Mouse (Mus musculus) embryonic stem cell, embryonic (primary cell): ENCODE data around the gene Depdc1b.

Experiments
- CTCF ChIA-PET, 4 experiments: fragments of 300-600 bp in 2 of 4; fragments of 350-600 bp in 2 of 4; sonication (Branson Sonifier 250); formaldehyde crosslinking; loops; one replicate each; lab custom pipeline; 2022; ENCODE audit warnings: inconsistent platforms in 2 of 4; lab: Charles Lee
- POLR2A ChIA-PET, 4 experiments: fragments of 300-600 bp in 2 of 4; fragments of 350-600 bp in 2 of 4; sonication (Branson Sonifier 250); formaldehyde crosslinking; loops; one replicate each; lab custom pipeline; 2022; ENCODE audit warnings: antibody characterized with exemption in 4 of 4, inconsistent platforms in 1 of 4; lab: Charles Lee

Gene Depdc1b

DNA sequence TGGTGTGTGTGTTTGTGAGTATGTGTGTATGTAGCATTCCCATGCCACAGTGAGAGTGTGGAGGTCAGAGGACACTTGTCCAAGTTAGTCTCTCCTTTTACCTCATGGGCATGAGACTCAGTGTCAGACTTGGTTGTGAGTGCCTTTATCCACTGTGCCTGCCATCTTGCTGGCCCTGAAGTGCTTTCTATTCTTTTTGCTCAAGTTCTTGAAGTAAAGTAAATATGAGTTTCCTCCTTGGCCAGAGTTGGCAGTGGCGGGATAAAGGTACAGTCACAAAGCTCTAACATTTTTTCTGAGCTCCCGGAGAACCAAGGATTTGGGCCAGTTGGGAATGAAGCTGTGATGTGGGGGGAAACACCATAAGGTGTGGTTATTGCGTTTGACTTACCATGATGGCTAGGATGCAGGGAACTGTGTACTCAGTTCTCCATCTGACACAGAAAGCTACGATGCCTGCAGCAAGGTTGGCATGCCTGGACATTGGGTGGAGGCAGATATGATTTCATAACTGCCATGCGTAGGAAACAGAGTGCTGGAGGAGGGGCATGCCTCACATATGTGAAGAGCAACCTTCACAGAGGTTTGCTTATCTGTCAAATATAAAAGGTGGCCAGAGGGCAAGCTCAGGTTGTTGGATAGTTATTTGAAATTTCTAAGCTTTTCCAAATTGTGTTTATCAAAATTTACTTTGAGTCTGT lies 54.3 kb downstream of the Depdc1b start:
- POLR2A ChIA-PET = interaction anchor here in 1 of 4 experiments (0.6 kb wide), 1 partner anchor 476 kb away, joined by 4 read pairs; no protein-coding TSS in a partner anchor
- CTCF ChIA-PET = interaction anchor here in 1 of 4 experiments (0.6 kb wide), 2 partner anchors 272 to 681 kb away, joined by 3 read pairs; no protein-coding TSS in a partner anchor

GRCm38 (mm10) chr13:108371352-108371921 lies 55.3 kb downstream of the Depdc1b start:
- ChIA-PET CTCF (interaction anchor here in 1 of 4 experiments (0.6 kb wide), 2 partner anchors 12 to 273 kb away, joined by 3 read pairs; no protein-coding TSS in a partner anchor), POLR2A (interaction anchor here in 3 of 4 experiments (0.5 to 2.1 kb wide), 5 partner anchors 9 to 549 kb away, joined by 4 to 6 read pairs (median 4); no protein-coding TSS in a partner anchor)

DNA sequence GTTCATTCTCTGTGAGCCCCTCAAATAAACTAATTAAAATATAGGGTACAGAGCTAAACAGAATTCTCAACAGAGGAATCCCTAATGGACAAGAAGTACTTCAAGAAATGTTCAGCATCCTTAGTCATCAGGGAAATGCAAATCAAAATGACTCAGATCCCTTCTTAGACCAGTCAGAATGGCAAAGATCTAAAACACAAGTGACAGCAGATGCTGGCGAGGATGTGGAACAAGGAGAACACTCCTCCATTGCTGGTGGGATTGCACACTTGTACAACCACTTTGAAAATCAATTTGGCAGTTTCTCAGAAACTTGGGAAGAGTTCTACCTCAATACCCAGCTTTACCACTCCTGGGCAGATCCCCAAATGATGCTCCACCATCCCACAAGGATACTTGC lies 57.1 kb downstream of the Depdc1b start:
- ChIA-PET POLR2A (interaction anchor here in 1 of 4 experiments (2.1 kb wide), 1 partner anchor 14 kb away, joined by 4 read pairs; no protein-coding TSS in a partner anchor), CTCF (no interaction called here)

DNA sequence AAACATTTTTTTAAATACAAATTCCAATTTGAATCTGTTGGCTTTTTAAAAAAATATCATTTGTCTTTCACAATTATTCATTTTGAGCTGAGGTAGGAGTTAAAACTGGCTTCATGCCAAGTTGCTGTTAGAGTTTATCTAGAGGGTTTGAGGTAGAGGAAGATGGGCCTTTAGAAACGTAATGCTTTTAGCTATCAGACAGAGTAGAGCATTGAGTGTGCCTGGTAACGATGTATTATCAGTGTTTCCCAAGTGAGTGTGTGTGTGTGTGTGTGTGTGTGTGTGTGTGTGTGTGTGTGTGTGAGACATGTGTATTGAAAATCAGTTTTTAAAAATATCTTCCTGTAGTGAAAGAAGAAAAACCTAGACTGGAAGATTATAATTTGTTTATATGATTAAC lies 60.5 kb downstream of the Depdc1b start:
- ChIA-PET POLR2A (no interaction called here), CTCF (no interaction called here)

DNA sequence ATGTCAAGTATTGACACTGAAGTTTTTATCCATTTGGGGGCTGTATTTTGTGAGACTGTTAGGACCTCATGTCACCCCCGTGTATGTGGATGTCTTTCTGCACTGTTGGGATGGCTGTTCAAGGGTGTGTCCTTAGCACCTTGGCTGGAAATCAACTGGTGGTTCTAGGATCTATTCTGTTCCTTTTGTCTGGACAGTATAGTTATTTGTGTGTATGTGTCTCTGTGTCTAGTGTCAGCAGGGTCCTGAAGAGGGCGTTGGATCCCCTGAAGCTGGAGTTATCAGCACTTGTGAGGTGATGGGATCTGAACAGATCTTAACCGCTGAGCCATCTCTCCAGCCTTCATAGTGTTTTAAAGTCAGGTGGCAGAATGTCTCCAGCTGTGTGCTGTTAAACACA lies 65.0 kb downstream of the Depdc1b start:
- POLR2A ChIA-PET = no interaction called here
- CTCF ChIA-PET = no interaction called here

- ChIA-PET POLR2A (interaction anchor here in 1 of 4 experiments (0.6 kb wide), 1 partner anchor 53 kb away, joined by 3 read pairs; no protein-coding TSS in a partner anchor), CTCF (no interaction called here)
These were observed 66.9 kb downstream of the Depdc1b start for GRCm38 (mm10) chr13:108383051-108383450.

DNA sequence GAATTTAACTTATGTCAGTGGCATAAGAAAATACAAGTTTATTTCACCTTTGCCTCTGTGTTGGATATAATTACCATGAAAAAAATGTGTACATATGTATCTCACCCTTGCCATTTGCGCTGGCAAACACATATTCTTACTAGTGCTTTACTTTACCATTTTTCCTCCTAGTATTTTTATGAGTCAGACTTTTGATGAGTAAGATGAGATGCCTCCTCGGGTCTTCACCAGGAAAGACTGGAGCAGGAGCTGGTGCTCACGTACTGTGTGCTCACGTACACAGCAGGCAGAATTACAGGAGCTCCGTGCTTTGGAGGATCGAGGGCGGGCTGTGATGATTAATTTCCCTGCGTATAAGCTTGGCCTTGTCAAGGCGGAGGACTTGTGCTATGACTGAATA lies 69.9 kb downstream of the Depdc1b start:
- CTCF ChIA-PET = no interaction called here
- POLR2A ChIA-PET = no interaction called here

DNA sequence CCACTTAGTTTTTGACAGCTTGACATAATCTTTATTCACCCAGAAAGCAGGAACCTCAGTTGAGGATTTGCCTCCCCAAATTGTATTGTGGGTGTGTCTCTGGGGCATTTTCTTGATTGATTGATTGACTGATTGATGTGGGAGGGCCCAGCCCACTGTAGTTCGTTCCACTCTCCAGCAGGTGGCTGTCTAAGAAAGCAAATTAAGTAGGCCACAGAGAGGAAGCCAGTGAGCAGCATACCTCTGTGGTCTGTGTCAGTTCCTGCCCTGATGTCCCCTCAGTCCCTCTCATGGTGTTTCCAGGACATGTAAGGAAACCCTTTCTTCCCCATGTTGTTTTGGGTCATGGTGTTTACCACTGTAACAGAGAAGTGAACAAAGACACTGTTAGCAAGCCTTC lies 74.4 kb downstream of the Depdc1b start:
- POLR2A ChIA-PET = interaction anchor here in 3 of 4 experiments (0.5 to 2.4 kb wide), 7 partner anchors 13 to 1361 kb away, joined by 3 to 11 read pairs (median 3); no protein-coding TSS in a partner anchor
- CTCF ChIA-PET = interaction anchor here in 2 of 4 experiments (0.7 to 1.2 kb wide), 3 partner anchors 53 to 724 kb away, joined by 3 read pairs; no protein-coding TSS in a partner anchor

DNA sequence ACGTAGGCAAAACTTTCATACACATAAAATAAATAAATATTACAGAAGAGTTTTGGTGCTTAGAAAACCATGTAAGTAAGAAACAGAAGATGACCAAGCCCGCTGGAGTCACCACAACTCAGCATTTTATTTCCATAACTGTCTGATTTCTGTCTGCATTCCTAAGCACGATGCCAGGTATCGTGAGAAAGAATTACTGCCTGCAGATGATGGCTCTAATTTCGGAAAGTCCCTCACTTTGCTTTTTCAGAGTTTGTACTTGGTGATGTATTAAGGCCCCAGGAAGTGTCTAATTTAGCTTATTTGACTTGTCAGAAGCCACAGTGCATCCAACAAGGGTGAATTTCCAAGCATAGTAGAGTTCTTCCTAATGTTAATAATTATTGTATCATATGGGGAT lies 87.1 kb downstream of the Depdc1b start:
- ChIA-PET CTCF (no interaction called here), POLR2A (interaction anchor here in 2 of 4 experiments (1.1 to 2.5 kb wide), 2 partner anchors 12 kb away, joined by 3 to 11 read pairs; no protein-coding TSS in a partner anchor)

DNA sequence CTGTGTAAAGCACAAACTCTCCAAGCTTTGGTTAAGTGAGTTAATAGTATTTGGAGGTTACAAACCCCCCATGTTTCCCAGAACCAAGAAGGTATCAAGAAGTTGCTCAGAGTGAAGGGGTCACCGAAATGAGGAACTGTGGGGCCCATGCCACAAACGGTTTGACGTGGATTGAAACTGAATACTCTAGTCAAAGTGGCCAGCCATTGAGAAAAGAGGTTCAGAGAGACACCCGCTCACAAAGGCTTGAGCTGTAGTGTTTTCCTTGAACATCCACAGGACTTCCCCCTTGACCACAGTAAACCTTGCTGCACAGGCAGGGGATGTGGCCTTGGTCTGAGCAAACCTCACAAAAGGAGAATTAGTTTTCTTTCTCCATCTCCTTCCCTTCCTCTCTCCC lies 88.2 kb downstream of the Depdc1b start:
- CTCF ChIA-PET = no interaction called here
- POLR2A ChIA-PET = interaction anchor here in 1 of 4 experiments (0.7 to 2.5 kb wide), 3 partner anchors 10 to 22 kb away, joined by 4 to 11 read pairs (median 4); no protein-coding TSS in a partner anchor

- ChIA-PET CTCF (no interaction called here), POLR2A (no interaction called here)
These were observed 99.3 kb downstream of the Depdc1b start for GRCm38 (mm10) chr13:108415464-108415863.

DNA sequence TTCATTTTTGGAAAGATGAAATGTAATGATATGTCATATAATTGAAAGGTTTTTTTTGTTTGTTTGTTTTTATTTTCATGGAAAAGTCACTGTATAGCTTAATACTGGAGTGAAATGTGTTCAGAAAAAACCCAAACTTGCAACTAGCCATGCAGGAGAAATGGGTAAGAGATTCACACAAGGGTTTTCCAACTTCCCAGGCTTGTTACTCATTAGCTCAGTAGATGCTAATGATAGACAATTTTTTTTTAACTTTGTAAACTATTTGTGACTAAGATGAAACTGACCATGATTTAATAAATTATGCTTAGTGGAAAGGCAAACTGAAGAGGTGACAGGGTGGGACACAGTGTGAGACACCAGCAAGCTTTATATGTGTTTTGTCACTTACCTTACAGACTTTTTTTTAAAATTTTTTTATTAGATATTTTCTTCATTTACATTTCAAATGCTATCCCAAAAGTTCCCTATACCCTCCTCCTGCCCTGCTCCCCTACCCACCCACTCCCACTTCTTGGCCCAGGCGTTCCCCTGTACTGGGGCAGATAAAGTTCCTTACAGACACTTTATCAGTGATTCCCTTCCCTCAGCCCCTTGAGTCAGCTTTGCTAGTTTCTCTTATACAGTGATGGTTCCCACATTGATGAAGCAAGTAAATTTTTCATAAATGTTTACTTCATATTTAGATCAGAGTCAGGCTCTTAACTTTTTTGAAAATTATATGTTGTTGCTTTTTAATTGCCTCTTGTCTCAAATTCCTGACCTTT lies 102.8 kb downstream of the Depdc1b start:
- CTCF ChIA-PET = no interaction called here
- POLR2A ChIA-PET = no interaction called here

- CTCF ChIA-PET = interaction anchor here in 1 of 4 experiments (0.6 to 0.9 kb wide), 2 partner anchors 71 to 333 kb away, joined by 4 read pairs; no protein-coding TSS in a partner anchor
- POLR2A ChIA-PET = no interaction called here
These were observed 110.2 kb downstream of the Depdc1b start for GRCm38 (mm10) chr13:108426322-108426721.

GRCm38 (mm10) chr13:108428809-108429208 lies 112.7 kb downstream of the Depdc1b start:
- ChIA-PET POLR2A (no interaction called here), CTCF (no interaction called here)

- ChIA-PET POLR2A (interaction anchor here in 1 of 4 experiments (0.6 kb wide), 1 partner anchor 806 kb away, joined by 4 read pairs; no protein-coding TSS in a partner anchor), CTCF (no interaction called here)
These were observed 113.5 kb downstream of the Depdc1b start for GRCm38 (mm10) chr13:108429623-108430022.

DNA sequence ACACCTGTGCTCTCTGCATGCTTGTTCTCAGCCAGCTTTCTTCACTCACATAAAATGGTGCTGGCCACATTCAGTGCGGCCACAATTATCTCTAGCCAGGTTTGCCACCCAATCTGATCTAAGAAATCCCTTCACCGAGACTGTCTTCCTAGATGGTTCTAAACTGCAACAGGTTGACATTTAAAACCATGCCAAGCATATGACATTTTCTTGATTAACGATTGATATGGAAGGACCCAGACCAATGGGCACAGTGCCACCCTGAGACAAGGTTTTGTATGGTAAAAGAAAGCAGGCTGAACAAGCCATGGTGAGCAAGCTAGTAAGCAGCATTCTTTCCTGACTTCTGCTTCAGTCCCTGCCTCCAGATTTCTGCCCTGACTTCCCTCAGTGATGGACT lies 115.6 kb downstream of the Depdc1b start:
- CTCF ChIA-PET = no interaction called here

DNA sequence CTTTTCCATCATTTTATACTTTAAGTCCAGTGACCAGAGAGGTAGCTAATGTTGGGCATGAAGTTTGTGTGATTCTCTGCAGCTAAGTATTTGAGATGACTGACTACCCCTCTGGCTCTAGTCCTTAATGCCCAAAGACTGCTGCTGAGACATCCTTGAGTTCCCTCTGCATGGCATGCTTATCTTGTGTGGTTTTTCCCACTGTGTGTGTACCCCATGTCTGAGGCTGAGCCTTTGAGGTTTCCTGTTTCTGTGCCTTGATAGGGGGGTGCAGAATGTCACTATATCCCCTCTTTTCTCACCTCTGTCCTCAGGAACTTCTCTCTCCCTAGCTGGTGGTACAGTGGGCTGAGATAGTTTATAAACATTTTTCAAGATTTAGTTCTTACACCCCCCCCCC lies 119.6 kb downstream of the Depdc1b start:
- ChIA-PET CTCF (no interaction called here), POLR2A (interaction anchor here in 2 of 4 experiments (0.6 to 0.7 kb wide), 2 partner anchors 53 to 1183 kb away, joined by 3 read pairs; no protein-coding TSS in a partner anchor)

More for the DNA sequence above, 115.6 kb downstream of the Depdc1b start:
- POLR2A ChIA-PET = no interaction called here

DNA sequence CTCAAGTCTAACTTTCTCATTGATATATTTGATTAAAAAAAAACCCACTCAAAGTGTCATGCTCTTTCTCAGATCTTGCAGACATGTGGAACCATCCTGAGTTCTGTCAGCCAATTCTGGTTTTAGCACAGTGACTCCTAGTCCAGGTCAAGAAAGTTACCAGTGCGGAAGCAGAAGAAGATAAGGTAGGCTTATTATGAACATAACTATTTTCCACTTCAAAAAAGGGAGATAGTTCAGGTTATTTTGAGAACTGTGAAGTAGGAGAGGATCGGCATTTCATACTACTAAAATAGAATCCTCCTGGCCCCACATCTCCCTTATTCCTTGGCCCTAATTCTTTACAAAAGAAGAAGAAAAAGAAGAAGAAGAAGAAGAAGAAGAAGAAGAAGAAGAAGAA lies 121.3 kb downstream of the Depdc1b start:
- ChIA-PET POLR2A (no interaction called here), CTCF (no interaction called here)

GRCm38 (mm10) chr13:108439012-108439411 lies 122.9 kb downstream of the Depdc1b start:
- ChIA-PET CTCF (no interaction called here), POLR2A (no interaction called here)
